Mouse (Mus musculus) T-helper 1 cell (primary cell): Measurements from ENCODE around the gene Rfx4.

ENCODE experiments used
- in situ Hi-C: fragments of 300-600 bp; cut with MboI, MseI; formaldehyde crosslinking; loops from one replicate; pipeline ENCODE4 v1.15.1; 2025; ENCODE audit warnings: high pct_unique_total_duplicates

The Rfx4 gene

DNA sequence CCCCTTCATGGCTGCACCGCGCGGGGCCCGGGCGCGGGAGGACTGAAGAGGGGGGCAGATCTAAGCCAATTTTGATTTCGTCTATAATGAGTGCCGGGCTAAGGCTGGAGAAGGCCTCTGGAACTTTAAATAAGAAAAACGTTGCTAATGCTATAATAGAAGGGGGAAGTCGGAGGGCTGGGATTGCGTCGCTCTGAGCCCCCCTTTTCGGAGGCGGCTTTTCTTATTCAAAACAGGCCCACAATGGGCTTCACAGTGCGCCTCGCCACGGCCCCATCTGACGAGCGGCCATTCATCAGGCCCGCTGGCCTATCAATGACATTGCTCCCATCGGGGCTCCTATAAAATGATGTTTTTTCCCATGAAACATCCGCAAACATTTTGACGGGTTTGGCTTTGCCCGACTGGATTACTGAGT is at the start of gene Rfx4:
Gene Rfx4 (plus strand): TSS at position 277 of the 418 bp plus-strand sequence.
- in situ Hi-C loops, result no loop called here

DNA sequence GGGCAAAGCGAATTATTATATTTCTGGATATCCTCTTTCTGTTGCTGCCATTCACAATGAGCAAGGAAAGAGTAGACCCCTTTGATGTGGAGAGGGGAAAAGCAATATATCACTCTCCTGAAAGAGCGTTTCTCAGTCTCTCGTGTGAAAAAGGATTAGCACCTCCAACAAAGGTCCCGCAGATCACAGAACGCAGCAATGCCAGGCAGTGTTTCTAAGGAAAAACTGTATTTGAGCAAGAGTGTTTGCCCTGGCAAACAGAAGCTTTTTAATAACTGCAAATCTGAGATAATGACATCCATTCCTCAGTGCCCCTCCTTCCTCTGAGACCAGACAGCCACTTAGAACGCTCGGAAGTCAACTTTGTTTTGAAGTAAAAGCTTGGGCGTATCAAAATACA is 49.3 kb upstream of the Rfx4 start:
- in situ Hi-C loops, result no loop called here

DNA sequence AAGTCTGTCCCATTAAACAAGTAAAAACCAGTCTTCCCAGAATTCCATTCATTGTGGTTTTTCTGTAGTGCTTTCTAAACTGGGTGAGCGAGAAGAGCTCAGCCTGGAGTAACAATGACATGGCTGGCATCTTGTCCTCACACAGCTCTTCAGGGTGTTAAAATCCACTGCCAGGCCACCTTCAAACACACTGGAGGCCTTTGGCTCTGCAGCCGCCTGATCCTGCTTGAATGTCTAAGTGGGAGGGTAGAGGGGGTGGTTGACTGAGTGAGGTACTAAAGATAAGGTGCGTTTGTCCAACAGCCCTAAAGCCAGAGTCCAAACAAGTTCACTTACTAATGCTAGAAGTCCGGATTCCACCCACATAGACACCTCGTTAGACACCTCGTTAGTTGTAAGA is 48.6 kb upstream of the Rfx4 start:
- in situ Hi-C loops, result no loop called here

DNA sequence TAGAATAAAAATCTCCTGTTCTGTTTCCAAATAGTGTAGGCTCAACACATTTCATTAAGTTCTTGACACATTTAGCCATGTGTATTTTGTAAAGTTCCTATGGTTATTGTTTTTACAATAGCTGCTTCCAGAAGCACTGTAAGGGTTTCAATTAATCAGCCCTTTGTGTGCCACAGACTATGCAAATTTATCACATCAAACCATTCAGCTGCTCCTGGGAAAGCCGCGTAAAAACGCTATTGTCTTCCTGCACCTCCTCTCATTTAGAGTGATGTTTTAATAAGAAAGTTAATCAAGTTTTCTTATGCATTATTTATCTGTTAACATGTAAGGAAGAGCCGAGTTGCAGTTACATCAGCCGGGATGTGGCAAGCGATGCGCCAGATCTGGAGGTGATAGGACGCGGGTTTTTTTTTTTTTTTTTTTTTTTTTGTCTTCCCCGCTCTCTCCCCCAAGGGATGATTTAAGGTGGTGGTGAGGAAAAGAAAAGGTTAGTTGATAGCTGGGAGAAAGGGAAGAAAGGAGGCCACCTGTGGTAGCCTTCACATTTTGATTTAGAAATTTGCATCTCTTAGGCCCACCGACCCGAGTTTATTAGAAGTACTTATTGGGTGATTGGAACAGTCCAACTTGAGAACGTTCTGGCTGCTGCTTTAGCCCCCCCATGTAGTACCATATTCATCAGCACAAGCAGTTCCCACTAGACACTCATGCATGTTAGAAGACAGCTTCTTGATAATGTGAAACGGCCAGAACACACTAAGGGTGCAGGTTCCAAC is 47.9 kb upstream of the Rfx4 start:
- in situ Hi-C loops, result no loop called here

DNA sequence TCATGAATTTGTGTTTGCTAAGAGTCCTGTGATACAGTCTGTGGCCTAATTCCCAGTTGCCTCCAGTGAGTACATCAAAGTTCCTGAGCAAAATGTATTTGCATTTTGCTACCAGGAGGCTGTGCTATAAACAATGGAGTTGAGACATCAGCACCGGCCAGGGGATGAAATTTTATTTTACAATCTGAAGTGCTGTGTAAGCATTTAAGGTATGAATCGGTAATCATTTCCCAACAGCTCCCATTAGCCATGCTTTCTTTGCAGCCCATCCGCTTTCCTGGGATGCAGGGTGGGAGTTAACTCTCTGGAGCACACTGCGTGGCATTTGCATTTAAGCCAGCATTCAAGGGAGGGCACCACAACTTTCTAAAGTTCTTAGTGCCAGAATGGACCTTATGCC is 45.7 kb upstream of the Rfx4 start:
- in situ Hi-C loops, result no loop called here

DNA sequence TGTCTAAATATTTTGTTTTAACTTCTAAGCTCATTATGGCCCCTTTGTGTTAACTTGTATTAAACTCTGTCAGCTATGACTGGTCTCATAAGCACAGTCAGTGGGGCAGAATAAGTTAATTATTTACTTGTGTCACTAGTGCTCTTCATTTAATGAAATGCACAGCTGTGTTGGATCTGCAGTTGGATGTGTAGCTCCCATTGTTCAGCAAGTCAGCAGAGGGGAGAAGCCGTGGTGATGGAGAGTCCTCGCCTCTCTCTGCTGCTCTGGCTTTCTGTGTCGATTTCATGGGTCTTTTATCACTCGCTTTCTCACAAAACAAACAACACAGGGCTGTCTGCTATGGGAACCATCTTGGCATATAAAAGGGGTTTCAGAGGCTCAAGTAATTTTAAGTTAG is 45.0 kb upstream of the Rfx4 start:
- in situ Hi-C loops, result no loop called here

DNA sequence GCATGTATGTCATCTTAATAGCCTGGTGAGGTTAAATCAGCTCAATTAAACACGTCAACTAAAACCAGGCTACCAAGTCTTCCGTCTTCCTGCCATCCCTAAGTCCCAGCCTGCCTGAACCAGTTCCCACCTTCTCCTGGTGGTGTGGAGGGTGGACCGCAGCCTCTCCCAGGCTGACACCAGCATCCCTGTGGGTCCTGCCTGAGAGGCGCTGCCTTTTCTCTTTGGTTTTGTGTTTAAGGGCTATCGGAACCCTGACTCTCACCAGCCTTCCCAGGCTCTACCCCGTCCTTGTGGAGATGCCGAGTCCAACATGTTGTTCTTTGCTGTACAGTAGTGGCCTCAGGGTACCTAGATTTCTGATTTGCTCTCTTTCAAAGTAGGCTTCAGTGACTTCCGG is 44.4 kb upstream of the Rfx4 start:
- in situ Hi-C loops, result no loop called here

DNA sequence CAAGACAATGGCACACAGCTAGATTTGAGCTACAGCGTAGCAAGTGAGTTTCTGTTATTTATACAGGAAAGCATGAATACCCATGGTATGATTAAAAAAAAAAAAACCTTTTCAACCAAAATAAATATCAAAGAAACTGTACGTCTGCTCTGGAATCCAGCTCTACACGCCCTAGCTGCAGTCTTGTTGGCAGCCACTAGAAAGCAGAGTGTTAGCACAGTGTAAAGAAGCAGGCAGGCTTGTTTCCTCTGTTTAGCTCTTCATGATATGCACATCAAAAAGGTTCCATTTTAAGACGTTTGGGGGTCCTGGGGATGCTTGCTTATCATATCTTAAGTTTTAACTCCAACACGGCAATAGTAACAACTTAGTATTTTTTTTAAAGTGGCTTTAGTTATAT is 43.9 kb upstream of the Rfx4 start:
- in situ Hi-C loops, result no loop called here

DNA sequence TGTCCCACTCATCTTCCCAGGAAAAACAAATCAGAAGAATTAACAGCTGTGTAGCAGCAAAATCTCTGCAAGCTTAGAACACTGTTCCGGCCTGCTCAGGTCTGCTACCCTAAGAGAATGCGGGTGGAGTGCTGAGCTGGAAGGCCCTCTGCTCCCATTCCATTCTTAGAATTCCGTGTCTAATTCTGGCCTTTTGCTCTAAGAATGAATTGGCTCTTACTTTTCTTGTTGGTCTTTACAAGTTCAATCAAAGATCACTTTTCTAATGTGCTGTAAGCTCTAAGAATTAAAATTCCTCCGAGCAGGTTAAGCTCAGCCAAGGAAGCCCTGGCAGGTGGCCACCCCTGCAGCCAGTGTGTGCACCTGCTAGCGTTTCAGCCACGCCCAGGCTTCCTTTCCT is 43.3 kb upstream of the Rfx4 start:
- in situ Hi-C loops, result no loop called here

DNA sequence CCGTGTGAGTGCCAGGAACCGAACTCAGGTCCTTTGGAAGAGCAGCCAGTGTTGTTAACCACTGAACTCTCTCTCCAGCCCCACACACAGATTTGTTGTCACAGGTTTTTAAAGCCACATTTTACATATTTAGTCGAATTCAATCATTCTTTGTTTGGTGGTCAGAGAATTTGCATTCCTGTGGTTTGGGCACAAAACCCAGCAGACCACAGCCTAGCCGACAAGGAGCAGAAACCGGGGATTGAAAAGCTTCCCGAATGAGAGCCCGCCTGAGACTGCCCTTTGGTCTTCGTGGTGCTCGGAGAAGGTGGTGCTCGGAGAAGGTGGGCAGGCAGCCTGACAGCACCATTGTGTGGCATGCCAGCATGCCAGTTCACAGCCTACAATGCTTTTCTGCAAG is 42.8 kb upstream of the Rfx4 start:
- in situ Hi-C loops, result no loop called here

DNA sequence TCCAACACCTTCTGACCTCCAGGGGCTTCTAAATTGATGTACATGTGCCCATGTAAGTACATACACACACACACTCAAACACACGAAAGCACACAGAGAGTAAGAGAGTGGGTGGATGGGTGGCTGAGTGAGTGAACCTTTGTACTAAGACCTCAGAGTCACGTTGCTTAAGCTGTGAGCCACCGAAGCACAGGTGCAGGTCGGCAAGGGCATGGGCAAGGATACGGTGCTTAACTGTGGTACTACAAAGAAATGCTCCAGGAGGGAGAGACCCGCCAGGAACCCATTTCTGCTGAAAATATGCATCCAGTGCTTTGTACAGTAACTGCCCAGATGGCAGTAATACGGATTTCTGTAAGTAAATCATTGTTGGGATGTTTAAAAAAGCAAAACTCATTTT is 40.2 kb upstream of the Rfx4 start:
- in situ Hi-C loops, result loop anchor here (5.0 kb wide), 1 partner anchor 72 kb away; no protein-coding TSS in a partner anchor

DNA sequence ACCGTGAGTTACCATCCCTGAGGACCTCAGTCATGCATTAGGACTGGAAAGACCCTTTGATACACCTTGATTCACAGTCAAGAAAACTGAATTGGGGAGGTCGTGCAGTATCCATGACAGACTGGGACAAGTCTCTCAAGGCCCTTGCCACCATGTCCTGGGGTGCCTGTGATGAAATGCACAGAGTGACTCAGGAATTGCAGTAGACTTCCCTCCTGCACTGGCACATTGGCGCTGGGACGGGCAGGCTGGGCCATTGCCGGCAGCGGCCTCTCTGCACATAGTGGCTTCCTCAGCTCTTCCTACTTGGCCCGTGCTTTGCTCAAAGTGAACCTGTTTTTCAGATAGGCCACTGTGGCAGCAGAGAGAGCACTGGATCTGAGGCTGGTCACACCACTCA is 39.3 kb upstream of the Rfx4 start:
- in situ Hi-C loops, result loop anchor here (5.0 kb wide), 1 partner anchor 71 kb away; no protein-coding TSS in a partner anchor

DNA sequence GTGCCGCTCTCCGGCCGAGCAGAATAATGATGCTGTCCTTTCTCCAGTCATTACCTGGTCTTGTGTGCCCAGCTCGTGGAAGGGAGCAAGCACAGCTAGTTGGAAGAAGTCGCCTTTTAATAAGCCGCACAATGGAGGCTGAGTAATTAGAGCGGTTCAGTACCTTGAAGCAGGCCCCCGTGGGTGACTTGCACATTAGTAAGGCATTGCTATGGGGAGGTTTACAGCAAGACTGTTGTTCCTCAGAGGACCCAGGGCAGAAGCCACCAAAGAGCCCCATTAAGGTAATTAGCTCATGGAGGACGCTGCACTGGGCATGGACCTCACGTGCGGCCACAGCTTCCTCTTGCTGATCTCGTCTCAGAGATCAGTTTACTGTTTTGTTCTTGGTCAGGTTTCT is 33.2 kb upstream of the Rfx4 start:
- in situ Hi-C loops, result no loop called here

DNA sequence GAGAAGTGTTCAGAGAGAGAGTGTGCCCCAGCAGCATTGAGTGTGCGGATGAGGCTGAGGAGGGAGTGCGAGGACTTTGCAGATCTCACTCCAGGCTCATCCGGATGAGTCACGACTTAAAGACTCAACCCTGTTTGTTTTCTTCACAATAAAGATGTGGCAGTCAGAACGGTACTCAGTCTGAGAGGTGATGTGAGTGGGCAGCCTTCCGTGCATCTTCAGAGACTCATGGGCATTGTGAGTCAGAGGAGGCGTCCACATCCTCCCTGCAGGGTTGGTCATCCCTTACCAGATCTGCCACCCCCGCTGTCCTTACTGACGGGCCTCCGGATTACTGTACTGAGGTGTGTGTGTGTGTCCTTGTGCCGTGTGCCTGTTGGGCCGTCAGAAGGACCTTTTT is 28.9 kb upstream of the Rfx4 start:
- in situ Hi-C loops, result no loop called here

DNA sequence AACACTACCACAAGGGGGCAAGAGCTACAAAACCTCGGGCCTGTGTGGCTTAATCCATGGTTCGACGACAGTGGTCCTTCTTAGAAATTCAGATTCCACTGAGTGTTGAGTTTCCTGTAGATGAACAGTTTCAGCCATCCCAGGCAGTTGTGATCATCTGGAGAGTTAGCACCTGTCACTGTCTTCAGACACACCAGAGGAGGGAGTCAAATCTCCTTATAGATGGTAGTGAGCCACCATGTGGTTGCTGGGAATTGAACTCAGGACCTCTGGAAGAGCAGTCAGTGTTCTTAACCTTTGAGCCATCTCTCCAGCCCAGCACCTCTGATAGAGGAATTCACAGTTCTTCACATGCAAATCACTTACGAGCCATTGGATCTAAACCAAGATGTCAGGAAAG is 28.1 kb upstream of the Rfx4 start:
- in situ Hi-C loops, result no loop called here

DNA sequence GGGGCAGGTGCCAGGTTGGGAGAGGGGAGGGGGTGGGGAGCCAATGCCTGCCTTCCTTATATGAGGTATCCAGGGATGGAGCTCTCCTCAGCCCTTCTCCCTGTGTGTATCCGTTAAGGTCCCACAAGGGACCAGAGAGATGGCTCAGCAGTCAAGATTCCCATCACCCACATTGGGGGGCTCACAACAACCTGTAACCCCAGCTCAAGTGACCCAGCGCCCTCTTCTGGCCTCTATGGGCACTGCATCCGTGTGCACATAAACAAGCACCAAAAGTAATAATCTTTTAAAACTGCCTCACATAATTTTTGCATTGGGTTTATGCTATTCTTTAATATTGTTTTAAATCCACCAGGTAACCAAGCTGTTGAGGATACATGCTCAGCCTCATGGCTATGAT is 25.8 kb upstream of the Rfx4 start:
- in situ Hi-C loops, result no loop called here

DNA sequence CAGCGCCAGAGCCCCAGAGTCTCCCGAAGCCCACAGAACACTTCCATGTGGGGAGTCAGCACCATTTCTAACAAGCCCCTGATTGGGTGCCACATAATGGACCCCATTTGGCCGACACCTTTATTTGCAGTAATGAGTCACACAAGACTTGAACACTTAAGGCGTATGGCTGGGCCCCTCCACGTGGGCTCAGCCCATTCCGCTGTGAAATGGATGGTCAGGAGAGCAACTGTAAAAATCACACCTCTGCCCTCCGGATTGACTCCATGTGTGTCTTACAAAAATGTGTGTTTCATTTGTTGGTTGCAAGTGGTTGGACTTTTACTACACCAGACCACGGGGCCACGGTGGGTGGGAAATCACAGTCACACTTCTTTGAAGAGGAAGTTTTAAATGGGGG is 24.9 kb upstream of the Rfx4 start:
- in situ Hi-C loops, result no loop called here

DNA sequence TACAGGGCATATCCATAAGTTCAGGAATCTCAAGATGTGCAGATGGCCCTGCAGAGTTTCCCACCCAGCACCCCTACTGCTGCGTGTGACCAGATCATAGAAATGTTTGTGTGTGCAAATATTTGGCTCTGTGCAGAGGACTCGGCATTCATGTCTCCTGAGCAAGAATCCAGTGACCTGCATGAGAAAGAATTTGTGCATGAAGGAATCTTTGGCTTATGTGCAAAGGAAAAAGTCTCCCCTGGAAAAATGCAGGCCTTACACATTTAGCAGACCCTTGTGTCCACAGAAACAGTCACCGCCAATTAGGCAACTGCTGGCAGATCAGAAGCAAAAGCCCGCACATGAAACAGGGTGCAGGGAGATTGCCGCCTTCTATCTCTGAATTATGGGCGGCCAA is 22.4 kb upstream of the Rfx4 start:
- in situ Hi-C loops, result no loop called here

DNA sequence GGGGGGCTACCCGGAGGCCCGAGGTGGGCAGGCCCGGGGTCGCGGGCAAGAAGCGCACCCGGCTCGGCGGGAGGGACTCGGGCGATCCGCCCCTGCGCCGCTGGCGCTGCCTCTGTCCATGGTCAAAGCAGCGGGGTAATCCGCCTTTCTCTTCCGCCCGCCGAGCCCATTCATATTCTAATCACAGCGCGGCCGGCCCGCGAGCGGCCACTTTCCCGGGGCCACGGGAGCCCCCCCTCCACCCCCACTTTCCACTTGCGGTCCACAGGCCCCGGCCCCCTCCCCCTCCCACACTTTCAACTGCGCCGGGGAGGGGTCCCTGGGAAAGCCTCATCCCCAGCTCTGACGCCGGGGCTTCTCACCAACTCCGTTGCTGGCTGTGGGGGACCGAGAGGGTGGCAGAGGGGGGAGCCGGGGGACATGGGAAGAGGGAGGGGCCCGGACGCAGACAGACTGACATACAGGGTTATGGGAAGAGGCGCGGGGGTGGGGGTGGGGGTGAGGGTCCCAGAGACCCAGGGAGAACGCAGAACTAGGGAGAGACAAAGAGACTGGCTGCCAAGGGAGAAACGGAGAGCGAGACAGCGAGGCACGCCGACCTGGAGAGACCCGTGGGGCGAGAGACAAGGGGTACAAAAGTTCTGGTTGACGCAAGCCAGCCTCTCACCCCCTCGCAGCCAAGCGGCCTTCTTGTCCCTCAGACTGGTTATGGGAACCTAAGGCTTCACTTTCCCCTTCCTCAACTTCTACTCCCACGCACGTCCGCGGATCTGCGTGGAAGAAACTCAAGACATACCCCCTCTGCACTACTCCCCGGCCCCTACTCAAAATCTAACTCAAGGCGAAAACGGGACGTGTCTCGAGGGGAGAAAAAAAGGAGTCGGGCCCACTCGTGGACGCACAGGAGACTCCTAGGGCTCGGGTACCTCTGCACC is 744 bp upstream of the Rfx4 start:
- in situ Hi-C loops, result no loop called here

DNA sequence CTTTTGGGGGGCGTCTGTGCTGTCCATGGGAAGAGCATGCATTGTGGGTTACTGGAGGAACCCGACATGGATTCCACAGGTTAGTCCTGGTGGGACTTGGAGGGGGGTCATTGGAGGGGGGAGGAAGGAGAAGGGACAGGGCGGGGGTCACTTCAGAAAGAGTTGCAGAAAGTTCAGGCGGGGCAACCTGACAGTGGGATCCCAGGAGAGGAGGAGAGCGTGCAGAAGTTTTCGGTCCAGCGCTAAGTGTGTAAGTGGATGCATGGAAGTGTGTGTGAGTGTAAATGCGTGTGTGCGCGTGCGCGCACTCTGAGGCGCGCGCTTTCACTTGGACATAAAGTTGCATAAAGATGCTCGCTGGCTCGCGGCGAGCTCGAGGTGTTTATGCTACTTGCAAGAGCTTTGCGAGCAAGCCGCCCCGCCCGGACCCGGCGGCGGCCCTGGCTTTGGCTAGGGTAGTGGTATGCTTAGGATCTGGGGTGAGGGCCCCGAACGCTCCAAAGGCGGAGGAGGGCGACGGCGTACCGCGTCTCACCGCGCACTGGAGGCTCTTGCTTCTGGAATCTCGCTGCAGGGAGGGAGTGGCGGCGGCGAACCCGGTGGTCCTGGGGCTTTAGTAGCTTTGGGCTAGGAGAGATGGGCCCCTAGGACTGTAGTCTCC is 703 bp downstream of the Rfx4 start:
- in situ Hi-C loops, result no loop called here

DNA sequence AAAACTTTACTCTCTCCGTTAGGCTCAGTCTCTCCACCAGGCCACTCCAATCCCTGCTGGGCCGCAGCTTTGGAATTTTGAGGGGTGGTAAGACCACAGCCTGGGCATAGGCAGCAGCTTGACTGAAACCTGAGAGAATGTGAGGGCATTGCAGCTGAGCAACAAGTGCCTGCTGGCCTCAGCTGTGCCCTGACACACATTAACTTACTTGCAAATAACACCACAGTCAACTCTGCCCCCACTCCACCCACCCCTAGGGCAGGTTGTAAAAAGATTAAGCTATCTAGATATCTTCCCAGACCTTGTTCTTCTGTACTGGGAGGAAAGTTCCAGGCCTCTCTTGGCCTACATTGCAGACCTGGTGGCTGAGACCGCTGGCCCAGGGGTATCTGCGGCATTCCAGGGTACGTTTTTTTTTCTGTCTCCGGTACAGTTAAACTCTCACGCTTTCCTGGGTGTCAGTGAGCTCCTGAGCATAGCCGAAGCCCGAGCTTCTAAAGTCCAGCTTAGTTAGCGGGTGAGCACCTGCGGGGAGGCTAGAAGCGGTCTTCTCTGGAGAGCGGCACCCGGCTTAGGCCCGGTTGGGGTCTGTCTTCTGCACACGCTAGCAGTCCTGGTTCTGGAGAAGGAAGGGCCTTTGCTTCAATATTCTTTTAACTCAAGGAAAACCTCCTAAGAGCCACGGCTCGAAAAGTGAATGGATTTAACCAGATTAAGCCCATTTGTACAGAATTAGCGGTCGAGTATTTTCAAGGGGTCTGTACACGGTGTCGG is 1.8 kb downstream of the Rfx4 start:
- in situ Hi-C loops, result no loop called here

DNA sequence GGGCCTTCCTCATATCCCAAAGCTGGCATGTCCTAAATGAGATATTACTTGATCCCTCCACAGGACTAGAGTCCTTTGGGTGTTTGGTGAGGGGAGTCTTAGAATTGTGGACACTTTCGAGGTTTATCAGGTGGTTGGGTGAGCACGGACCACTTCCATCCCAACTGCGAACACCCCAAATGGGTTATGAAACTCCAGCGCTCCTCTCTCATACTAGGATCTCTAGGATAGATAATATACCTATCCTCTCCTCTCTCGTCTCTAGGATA is 2.3 kb downstream of the Rfx4 start:
- in situ Hi-C loops, result no loop called here
